Mouse (Mus musculus) frontal cortex, postnatal 14 days (tissue): ENCODE measurements around the gene Abhd10.

Experiments
- DNase-seq, 2 experiments: peaks; one replicate each; pipeline ENCODE4 v3.0.0; 2022; ENCODE audit warnings: low spot score in 2 of 2

Abhd10 gene

GRCm38 (mm10) chr16:45742615-45743476 is at the start of gene Abhd10:
Abhd10 (minus strand) TSS chr16:45742955.
- DNase-seq = peak; percentile 94 to 95

GRCm38 (mm10) chr16:45791286-45791685 is 48.5 kb upstream of the Abhd10 start:
- DNase-seq = no peak

GRCm38 (mm10) chr16:45789311-45789710 is 46.6 kb upstream of the Abhd10 start:
- DNase-seq = no peak

GRCm38 (mm10) chr16:45787650-45788049 is 44.9 kb upstream of the Abhd10 start:
- no peak for DNase-seq

- no peak for DNase-seq
Measured at GRCm38 (mm10) chr16:45786639-45787038, 43.9 kb upstream of the Abhd10 start.

GRCm38 (mm10) chr16:45780001-45780400 is 37.2 kb upstream of the Abhd10 start:
- DNase-seq = no peak

GRCm38 (mm10) chr16:45774813-45775212 is 32.1 kb upstream of the Abhd10 start:
- DNase-seq = no peak

- no peak for DNase-seq
Measured at GRCm38 (mm10) chr16:45770914-45771313, 28.2 kb upstream of the Abhd10 start.

- no peak for DNase-seq
Measured at GRCm38 (mm10) chr16:45767853-45768640, 25.3 kb upstream of the Abhd10 start.

- DNase-seq = no peak
Measured at GRCm38 (mm10) chr16:45767434-45767833, 24.7 kb upstream of the Abhd10 start.

- no peak for DNase-seq
Measured at GRCm38 (mm10) chr16:45765801-45766494, 23.2 kb upstream of the Abhd10 start.

- no peak for DNase-seq
Measured at GRCm38 (mm10) chr16:45765102-45765501, 22.3 kb upstream of the Abhd10 start.

- no peak for DNase-seq
Measured at GRCm38 (mm10) chr16:45762859-45763505, 20.2 kb upstream of the Abhd10 start.

- no peak for DNase-seq
Measured at GRCm38 (mm10) chr16:45761425-45761824, 18.7 kb upstream of the Abhd10 start.

- DNase-seq = no peak
Measured at GRCm38 (mm10) chr16:45758726-45759269, 16.0 kb upstream of the Abhd10 start.

- DNase-seq = no peak
Measured at GRCm38 (mm10) chr16:45757421-45758078, 14.8 kb upstream of the Abhd10 start.

GRCm38 (mm10) chr16:45756855-45757254 is 14.1 kb upstream of the Abhd10 start:
- no peak for DNase-seq

- no peak for DNase-seq
Measured at GRCm38 (mm10) chr16:45743591-45744144, 913 bp upstream of the Abhd10 start.

GRCm38 (mm10) chr16:45737880-45738279 is 4.9 kb downstream of the Abhd10 start:
- no peak for DNase-seq

- DNase-seq = no peak
Measured at GRCm38 (mm10) chr16:45736724-45737123, 6.0 kb downstream of the Abhd10 start.
